Mouse (Mus musculus) heart, embryonic 10.5 days (tissue): ENCODE data around the gene Ahdc1. TPM values are rescaled to one million over a fixed set of nuclear protein-coding genes. Genes with fewer than 3 reads are reported as not detected.
A peak's percentile ranks its signal among the peaks of the same experiment; 100 is the strongest.

Experiments
- DNase-seq: peaks from one replicate; pipeline ENCODE4 v3.0.0-alpha.2; 2017; ENCODE audit warnings: low spot score
- H3K27ac ChIP-seq: fragments of 300-500 bp; sonication (generic); 2 replicates; pipeline ENCODE4 v1.5.1; 2016; ENCODE audit warnings: mild to moderate bottlenecking
- H3K27me3 ChIP-seq: fragments of 300-500 bp; sonication (generic); 2 replicates; pipeline ENCODE4 v1.6.1; 2016; ENCODE audit warnings: mild to moderate bottlenecking; ENCODE audit not compliant: poor library complexity, insufficient read depth, severe bottlenecking
- H3K36me3 ChIP-seq: fragments of 300-500 bp; sonication (generic); 2 replicates; pipeline ENCODE4 v1.6.1; 2016; ENCODE audit warnings: mild to moderate bottlenecking, moderate library complexity
- H3K4me1 ChIP-seq: fragments of 300-500 bp; sonication (generic); 2 replicates; pipeline ENCODE4 v1.6.1; 2016; ENCODE audit warnings: mild to moderate bottlenecking
- H3K4me3 ChIP-seq: fragments of 300-500 bp; sonication (generic); 2 replicates; pipeline ENCODE4 v1.5.1; 2016; ENCODE audit warnings: mild to moderate bottlenecking, moderate library complexity
- H3K9me3 ChIP-seq: fragments of 300-500 bp; sonication (generic); 2 replicates; pipeline ENCODE4 v1.6.1; 2016; ENCODE audit warnings: mild to moderate bottlenecking, moderate library complexity
- WGBS: fragments of 180-500 bp; shearing (Covaris S2); methylation state at CpG from one replicate; pipeline ENCODE4 v1.1.7; 2016; 5-methylcytosine and 5-hydroxymethylcytosine counted together
- polyA plus RNA-seq: library from polyadenylated mRNA; unstranded; fragments of >200 nt; fragmentation: Nextera tagmentation; extraction: Ambion mirVana; gene quantifications from 2 replicates; pipeline ENCODE4 v1.2.1, GENCODE M21; 2016

The Ahdc1 gene
- polyA plus RNA-seq, 1 experiment from 2014 or later: 12.2 TPM

GRCm38 (mm10) chr4:133058513-133059480 is 47.7 kb downstream of the Ahdc1 start:
- WGBS: 58% methylated on average over 11 of the region's 11 CpGs
- Histone ChIP-seq H3K27me3 (no peaks in the 10 kb centered on the region), H3K4me1 (peaks cover 87% of the 10 kb centered on the region), H3K36me3 (peaks cover 62% of the 10 kb centered on the region), H3K9me3 (no peaks in the 10 kb centered on the region), H3K27ac (peak overlapping the region; percentile 83), H3K4me3 (no peak overlapping the region)
- no peak for DNase-seq

GRCm38 (mm10) chr4:133060702-133061101 is 49.6 kb downstream of the Ahdc1 start:
- H3K36me3 ChIP-seq: peaks cover 71% of the 10 kb centered on the region
- H3K4me1 ChIP-seq: peaks cover 82% of the 10 kb centered on the region
- H3K27me3 ChIP-seq: no peaks in the 10 kb centered on the region
- DNase-seq: no peak
- H3K27ac ChIP-seq: no peak overlapping the region
- H3K4me3 ChIP-seq: no peak overlapping the region
- WGBS: 91% methylated on average over 11 of the region's 11 CpGs
- no peaks in the 10 kb centered on the region for H3K9me3 ChIP-seq

DNA sequence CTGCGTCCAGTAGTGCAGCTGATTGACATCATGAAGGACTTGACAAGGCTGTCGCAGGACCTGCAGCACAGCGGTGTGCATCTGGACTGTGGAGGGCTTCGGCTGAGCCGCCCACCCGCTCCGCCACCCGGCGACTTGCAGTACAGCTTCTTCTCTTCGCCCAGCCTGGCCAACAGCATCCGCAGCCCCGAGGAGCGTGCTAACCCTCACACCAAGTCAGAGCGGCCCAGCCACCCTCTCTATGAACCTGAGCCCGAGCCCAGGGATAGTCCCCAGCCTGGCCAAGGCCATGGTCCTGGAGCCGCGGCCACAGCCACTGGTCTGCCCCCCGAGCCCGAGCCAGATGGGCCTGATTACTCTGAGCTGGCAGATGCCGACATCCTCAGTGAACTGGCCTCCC is 50.7 kb downstream of the Ahdc1 start:
- H3K36me3 ChIP-seq: peaks cover 82% of the 10 kb centered on the region
- no peak overlapping the region for H3K4me3 ChIP-seq
- 92% methylated on average over 20 of the region's 20 CpGs for WGBS

DNA sequence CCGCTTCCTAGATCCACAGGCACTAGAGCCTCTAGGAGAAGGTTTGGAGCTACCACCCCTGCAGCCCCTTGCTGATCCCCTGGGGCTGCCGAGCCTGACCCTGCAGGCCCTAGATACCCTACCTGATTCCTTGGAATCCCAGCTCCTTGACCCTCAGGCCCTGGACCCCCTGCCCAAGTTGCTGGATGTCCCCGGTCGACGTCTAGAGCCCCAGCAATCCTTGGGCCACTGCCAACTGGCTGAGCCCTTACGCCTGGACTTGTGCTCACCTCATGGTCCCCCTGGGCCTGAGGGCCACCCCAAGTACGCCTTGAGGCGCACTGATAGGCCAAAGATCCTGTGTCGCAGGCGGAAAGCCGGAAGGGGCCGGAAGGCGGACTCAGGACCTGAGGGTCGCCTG is 51.2 kb downstream of the Ahdc1 start:
- no peak for DNase-seq
- 96% methylated on average over 14 of the region's 14 CpGs for WGBS
- Histone ChIP-seq H3K27ac (0 out of 2 replicates have a peak overlapping the region, but pooled peaks have one; percentile 26), H3K4me3 (no peak overlapping the region), H3K9me3 (no peaks in the 10 kb centered on the region), H3K36me3 (peaks cover 87% of the 10 kb centered on the region), H3K4me1 (peaks cover 73% of the 10 kb centered on the region), H3K27me3 (no peaks in the 10 kb centered on the region)

More for the DNA sequence above, 50.7 kb downstream of the Ahdc1 start:
- Histone ChIP-seq H3K4me1 (peaks cover 76% of the 10 kb centered on the region), H3K27me3 (no peaks in the 10 kb centered on the region), H3K27ac (peak overlapping the region; percentile 37; the same call in 1 of the 2 replicates), H3K9me3 (no peaks in the 10 kb centered on the region)
- DNase-seq: no peak

- 89% methylated on average over 18 of the region's 18 CpGs for WGBS
- peaks cover 86% of the 10 kb centered on the region for H3K36me3 ChIP-seq
- peaks cover 69% of the 10 kb centered on the region for H3K4me1 ChIP-seq
- H3K27ac ChIP-seq: peak overlapping the region; percentile 65
- DNase-seq: no peak
- H3K4me3 ChIP-seq: no peak overlapping the region
- no peaks in the 10 kb centered on the region for H3K27me3 ChIP-seq
- H3K9me3 ChIP-seq: no peaks in the 10 kb centered on the region
Measured at GRCm38 (mm10) chr4:133063203-133063602, 52.1 kb downstream of the Ahdc1 start.

DNA sequence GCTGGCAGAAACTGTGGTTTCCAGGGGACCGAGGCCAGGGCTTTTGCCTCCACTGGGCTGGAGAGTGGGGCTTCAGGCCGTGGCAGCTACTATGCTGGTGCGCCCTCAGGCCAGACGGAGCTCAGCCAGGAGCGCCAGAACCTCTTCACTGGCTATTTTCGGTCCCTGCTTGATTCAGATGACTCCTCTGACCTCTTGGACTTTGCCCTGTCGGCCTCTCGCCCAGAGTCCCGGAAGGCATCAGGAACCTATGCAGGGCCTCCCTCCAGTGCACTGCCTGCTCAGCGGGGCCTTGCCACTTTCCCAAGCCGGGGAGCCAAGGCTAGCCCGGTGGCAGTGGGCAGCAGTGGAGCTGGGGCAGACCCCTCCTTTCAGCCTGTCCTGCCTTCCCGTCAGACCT is 52.7 kb downstream of the Ahdc1 start:
- Histone ChIP-seq H3K36me3 (peaks cover 91% of the 10 kb centered on the region), H3K27me3 (no peaks in the 10 kb centered on the region), H3K4me3 (no peak overlapping the region), H3K4me1 (peaks cover 69% of the 10 kb centered on the region), H3K9me3 (no peaks in the 10 kb centered on the region), H3K27ac (peak overlapping the region; percentile 65)
- DNase-seq: no peak
- 59% methylated on average over 13 of the region's 13 CpGs for WGBS

- Histone ChIP-seq H3K27me3 (no peaks in the 10 kb centered on the region), H3K27ac (peak overlapping the region; percentile 65; the same call in 1 of the 2 replicates), H3K9me3 (no peaks in the 10 kb centered on the region), H3K36me3 (peaks cover 94% of the 10 kb centered on the region), H3K4me3 (no peak overlapping the region), H3K4me1 (peaks cover 69% of the 10 kb centered on the region)
- 95% methylated on average over 19 of the region's 19 CpGs for WGBS
- no peak for DNase-seq
Measured at GRCm38 (mm10) chr4:133064791-133065190, 53.7 kb downstream of the Ahdc1 start.

DNA sequence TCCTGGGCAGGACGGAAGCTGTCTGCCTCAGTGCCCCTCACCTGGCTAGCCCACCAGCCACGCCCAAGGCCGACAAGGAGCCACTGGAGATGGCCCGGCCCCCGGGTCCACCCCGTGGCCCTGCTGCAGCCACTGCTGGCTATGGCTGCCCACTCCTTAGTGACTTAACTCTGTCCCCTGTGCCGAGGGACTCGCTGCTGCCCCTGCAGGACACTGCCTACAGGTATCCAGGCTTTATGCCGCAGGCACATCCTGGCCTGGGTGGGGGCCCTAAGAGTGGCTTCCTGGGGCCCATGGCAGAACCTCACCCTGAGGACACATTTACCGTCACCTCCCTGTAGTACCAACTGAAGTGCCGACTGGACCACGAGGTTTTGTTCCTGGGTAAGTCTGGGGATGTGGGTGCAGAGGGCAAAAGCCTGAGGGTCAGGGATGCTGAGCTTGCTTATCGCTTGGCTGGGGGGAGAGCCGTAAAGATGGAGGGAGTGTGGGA is 54.9 kb downstream of the Ahdc1 start:
- WGBS: 89% methylated on average over 14 of the region's 14 CpGs
- Histone ChIP-seq H3K27ac (no peak overlapping the region), H3K4me1 (peaks cover 75% of the 10 kb centered on the region), H3K27me3 (no peaks in the 10 kb centered on the region), H3K9me3 (no peaks in the 10 kb centered on the region), H3K36me3 (peaks cover 96% of the 10 kb centered on the region), H3K4me3 (no peak overlapping the region)
- no peak for DNase-seq

DNA sequence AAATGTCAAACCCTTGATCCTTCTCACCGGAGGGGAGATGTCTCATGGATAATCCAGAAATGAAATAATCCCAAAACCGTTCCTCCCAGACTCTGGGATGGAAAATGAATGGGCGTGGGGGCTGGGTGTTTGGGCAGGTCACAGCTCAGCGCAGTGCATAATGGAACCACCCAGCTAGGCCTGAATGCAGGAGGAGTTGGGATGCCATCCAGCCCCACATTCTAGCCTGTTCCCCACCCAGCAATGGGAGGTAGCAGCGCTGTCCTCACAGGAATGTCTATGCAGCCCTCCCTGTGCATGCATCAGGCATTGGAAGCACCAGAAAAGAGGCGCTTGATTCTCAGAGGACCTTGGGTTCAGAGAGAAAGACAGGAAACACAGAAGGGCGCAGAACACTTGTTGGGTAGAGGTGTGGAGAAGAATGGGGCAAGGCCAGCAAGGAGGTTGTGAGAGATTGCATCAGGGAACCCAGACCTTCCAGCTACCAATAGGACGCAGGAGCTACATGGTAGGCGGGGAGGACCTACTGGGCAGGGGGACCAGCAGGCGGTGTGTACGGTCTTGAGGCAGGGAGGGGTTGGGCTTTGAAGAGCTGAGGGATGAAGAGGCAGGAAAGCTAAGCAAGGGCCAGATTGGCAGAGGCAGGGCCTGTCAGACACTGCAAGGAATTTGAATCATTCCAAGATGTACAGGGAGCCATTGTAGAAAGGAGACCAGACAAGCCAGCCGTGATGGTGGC is 57.5 kb downstream of the Ahdc1 start:
- peaks cover 95% of the 10 kb centered on the region for H3K36me3 ChIP-seq
- H3K27ac ChIP-seq: peak overlapping the region; percentile 0; the same call in 1 of the 2 replicates
- WGBS: 80% methylated on average over 12 of the region's 12 CpGs
- H3K4me1 ChIP-seq: peaks cover 79% of the 10 kb centered on the region
- DNase-seq: no peak
- H3K9me3 ChIP-seq: no peaks in the 10 kb centered on the region
- no peak overlapping the region for H3K4me3 ChIP-seq
- H3K27me3 ChIP-seq: no peaks in the 10 kb centered on the region

DNA sequence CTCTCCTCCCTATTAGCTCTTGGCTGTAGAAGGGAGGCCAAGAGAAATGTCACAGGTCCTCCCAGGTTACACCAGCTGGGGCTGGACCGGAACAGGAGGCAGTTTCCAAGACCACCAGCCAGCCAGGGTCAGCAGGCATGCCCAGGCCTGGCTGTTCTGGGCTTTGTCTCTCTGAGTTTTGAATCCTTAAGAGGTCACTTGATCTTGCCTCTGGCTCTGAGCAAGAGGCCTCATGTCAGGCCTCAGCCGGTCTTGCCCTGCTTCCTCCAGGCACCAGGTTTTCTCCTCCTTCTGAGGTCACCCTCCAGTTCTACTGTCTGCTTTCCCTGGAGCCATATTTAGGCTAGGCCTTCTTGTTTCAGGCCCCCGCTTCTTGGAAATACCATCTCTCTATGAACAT is 59.3 kb downstream of the Ahdc1 start:
- H3K36me3 ChIP-seq: peaks cover 93% of the 10 kb centered on the region
- peaks cover 85% of the 10 kb centered on the region for H3K4me1 ChIP-seq
- no peaks in the 10 kb centered on the region for H3K9me3 ChIP-seq
- 60% methylated on average over 3 of the region's 3 CpGs for WGBS
- H3K27me3 ChIP-seq: no peaks in the 10 kb centered on the region
- no peak for DNase-seq
- peak overlapping the region; percentile 66 for H3K27ac ChIP-seq
- no peak overlapping the region for H3K4me3 ChIP-seq

- no peaks in the 10 kb centered on the region for H3K27me3 ChIP-seq
- peaks cover 90% of the 10 kb centered on the region for H3K36me3 ChIP-seq
- peaks cover 85% of the 10 kb centered on the region for H3K4me1 ChIP-seq
- H3K27ac ChIP-seq: peak overlapping the region; percentile 66
- 71% methylated on average over 5 of the region's 5 CpGs for WGBS
- H3K4me3 ChIP-seq: no peak overlapping the region
- DNase-seq: no peak
- no peaks in the 10 kb centered on the region for H3K9me3 ChIP-seq
Measured at GRCm38 (mm10) chr4:133070821-133071372, 59.8 kb downstream of the Ahdc1 start.

DNA sequence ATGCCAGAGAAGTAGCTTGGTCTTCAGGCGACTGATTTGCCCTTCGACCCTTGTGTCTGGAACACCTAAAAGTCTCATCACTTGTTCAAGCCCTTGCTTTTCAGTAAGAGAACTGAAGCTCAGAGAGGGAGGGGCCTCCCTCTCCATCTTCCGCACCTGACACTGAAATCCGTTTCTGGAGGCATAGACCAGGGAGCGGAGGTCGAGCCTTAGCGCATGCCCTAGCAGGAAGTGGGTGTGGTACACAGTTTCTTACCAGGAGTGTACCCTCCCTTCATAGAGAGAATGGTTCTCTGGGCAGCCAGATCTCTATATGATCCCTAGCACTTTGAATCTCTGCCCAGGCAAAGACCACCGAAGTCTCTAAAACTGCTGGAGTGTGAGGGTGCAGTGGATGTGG is 62.1 kb downstream of the Ahdc1 start:
- Histone ChIP-seq H3K27ac (peak overlapping the region; percentile 81; the same call in 1 of the 2 replicates), H3K36me3 (peaks cover 86% of the 10 kb centered on the region), H3K9me3 (no peaks in the 10 kb centered on the region), H3K4me3 (no peak overlapping the region), H3K4me1 (peaks cover 84% of the 10 kb centered on the region), H3K27me3 (no peaks in the 10 kb centered on the region)
- no peak for DNase-seq
- 56% methylated on average over 8 of the region's 8 CpGs for WGBS
